Mouse (Mus musculus): ENCODE results near the gene Lyrm9. TPM values are rescaled to one million over a fixed set of nuclear protein-coding genes. Genes with fewer than 3 reads are reported as not detected.
A peak's percentile ranks its signal among the peaks of the same experiment; 100 is the strongest.

The Lyrm9 gene
- polyA plus RNA-seq (2017; shearing (Covaris generic)): 10 to 100 TPM; 26.4 to 33.4 TPM

GRCm38 (mm10) chr11:78826442-78827013, at the start of gene Lyrm9:
Gene Lyrm9, plus strand, starts transcription at chr11:78826584.
- ATAC-seq: peak; percentile 53

- no peak for ATAC-seq
Measured at GRCm38 (mm10) chr11:78777851-78778680, 48.3 kb upstream of the Lyrm9 start.

- peak; percentile 73 for ATAC-seq
Measured at GRCm38 (mm10) chr11:78780002-78780401, 46.4 kb upstream of the Lyrm9 start.

- peak; percentile 38 for ATAC-seq
Measured at GRCm38 (mm10) chr11:78780571-78780970, 45.8 kb upstream of the Lyrm9 start.

- no peak for ATAC-seq
Measured at GRCm38 (mm10) chr11:78782326-78782725, 44.1 kb upstream of the Lyrm9 start.

- ATAC-seq: no peak
Measured at GRCm38 (mm10) chr11:78782791-78783347, 43.5 kb upstream of the Lyrm9 start.

- no peak for ATAC-seq
Measured at GRCm38 (mm10) chr11:78786013-78786431, 40.4 kb upstream of the Lyrm9 start.

- ATAC-seq: no peak
Measured at GRCm38 (mm10) chr11:78789370-78790060, 36.9 kb upstream of the Lyrm9 start.

GRCm38 (mm10) chr11:78791582-78791981, 34.8 kb upstream of the Lyrm9 start:
- ATAC-seq: no peak

- no peak for ATAC-seq
Measured at GRCm38 (mm10) chr11:78792055-78792454, 34.3 kb upstream of the Lyrm9 start.

- no peak for ATAC-seq
Measured at GRCm38 (mm10) chr11:78792465-78792864, 33.9 kb upstream of the Lyrm9 start.

GRCm38 (mm10) chr11:78793116-78793515, 33.3 kb upstream of the Lyrm9 start:
- no peak for ATAC-seq

- no peak for ATAC-seq
Measured at GRCm38 (mm10) chr11:78796072-78796729, 30.2 kb upstream of the Lyrm9 start.

GRCm38 (mm10) chr11:78801094-78801493, 25.3 kb upstream of the Lyrm9 start:
- ATAC-seq: no peak

GRCm38 (mm10) chr11:78803587-78804316, 22.6 kb upstream of the Lyrm9 start:
- no peak for ATAC-seq

GRCm38 (mm10) chr11:78804551-78804950, 21.8 kb upstream of the Lyrm9 start:
- no peak for ATAC-seq

- ATAC-seq: no peak
Measured at GRCm38 (mm10) chr11:78805198-78805597, 21.2 kb upstream of the Lyrm9 start.

GRCm38 (mm10) chr11:78805691-78806137, 20.7 kb upstream of the Lyrm9 start:
- ATAC-seq: no peak

- no peak for ATAC-seq
Measured at GRCm38 (mm10) chr11:78807341-78808108, 18.9 kb upstream of the Lyrm9 start.

- ATAC-seq: no peak
Measured at GRCm38 (mm10) chr11:78809398-78809797, 17.0 kb upstream of the Lyrm9 start.

GRCm38 (mm10) chr11:78814461-78814941, 11.9 kb upstream of the Lyrm9 start:
- ATAC-seq: no peak

Data from activated CD4-positive, CD25-positive, alpha-beta regulatory T cell, adult 4 months (primary cell).